Mouse (Mus musculus) liver, embryonic 12.5 days (tissue): ENCODE data around the gene Fbxl13. TPM values are rescaled to one million over a fixed set of nuclear protein-coding genes. Genes with fewer than 3 reads are reported as not detected.

Source experiments
- ATAC-seq: fragments of 200-750 bp; cut with Nextera tagmentation; 2 replicates; pipeline ENCODE4 v1.8.0; 2017; ENCODE audit warnings: moderate number of reproducible peaks, mild to moderate bottlenecking, moderate library complexity
- H3K27ac ChIP-seq: fragments of 300-500 bp; sonication (generic); 2 replicates; pipeline ENCODE4 v1.5.1; 2016; ENCODE audit warnings: mild to moderate bottlenecking
- H3K27me3 ChIP-seq: fragments of 300-500 bp; sonication (generic); replicated peaks from 2 replicates; pipeline ENCODE4 v1.6.1; 2016; ENCODE audit warnings: mild to moderate bottlenecking, moderate library complexity
- H3K36me3 ChIP-seq: fragments of 300-500 bp; sonication (generic); 2 replicates; pipeline ENCODE4 v1.6.1; 2016; ENCODE audit warnings: mild to moderate bottlenecking, moderate library complexity
- H3K4me1 ChIP-seq: fragments of 300-500 bp; sonication (generic); 2 replicates; pipeline ENCODE4 v1.6.1; 2016
- H3K4me2 ChIP-seq: fragments of 300-500 bp; sonication (generic); 2 replicates; pipeline ENCODE4 v1.6.1; 2016; ENCODE audit warnings: mild to moderate bottlenecking, moderate library complexity
- H3K4me3 ChIP-seq: fragments of 300-500 bp; sonication (generic); 2 replicates; pipeline ENCODE4 v1.5.1; 2016; ENCODE audit warnings: mild to moderate bottlenecking, moderate library complexity
- H3K9ac ChIP-seq: fragments of 300-500 bp; sonication (generic); 2 replicates; pipeline ENCODE4 v1.6.1; 2016; ENCODE audit warnings: mild to moderate bottlenecking, moderate library complexity
- H3K9me3 ChIP-seq: fragments of 300-500 bp; sonication (generic); replicated peaks from 2 replicates; pipeline ENCODE4 v1.6.1; 2016; ENCODE audit warnings: mild to moderate bottlenecking, moderate library complexity
- WGBS: fragments of 180-500 bp; shearing (Covaris S2); methylation state at CpG from one replicate; pipeline ENCODE4 v1.1.7; 2016; ENCODE audit not compliant: insufficient replicate concordance; 5-methylcytosine and 5-hydroxymethylcytosine counted together
- polyA plus RNA-seq: library from polyadenylated mRNA; unstranded; fragments of >200 nt; fragmentation: Nextera tagmentation; extraction: Ambion mirVana; gene quantifications from 2 replicates; pipeline ENCODE4 v1.2.1, GENCODE M21; 2016

The Fbxl13 gene
- polyA plus RNA-seq, 1 experiment from 2014 or later = 0.23 TPM

DNA sequence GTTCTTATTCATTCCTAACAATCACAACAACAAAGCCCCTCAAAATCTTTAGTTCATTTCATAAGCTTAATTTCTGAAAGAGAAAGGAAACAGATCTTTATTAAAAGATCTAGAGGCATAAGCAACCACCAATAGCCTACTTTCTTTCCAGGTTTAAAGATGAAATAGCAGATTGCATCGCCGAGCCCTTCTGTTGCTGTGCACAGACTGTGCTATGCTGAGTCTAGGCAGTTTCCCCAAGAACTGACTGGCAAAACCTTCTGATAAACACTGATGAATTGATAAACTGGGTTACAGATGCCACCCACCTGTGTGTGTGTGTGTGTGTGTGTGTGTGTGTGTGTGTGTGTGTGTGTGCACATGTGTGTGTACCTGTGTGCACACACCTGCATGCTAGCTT, 144.5 kb downstream of the Fbxl13 start:
- H3K4me1 ChIP-seq = no peaks in the 10 kb centered on the region
- H3K27me3 ChIP-seq = no peaks in the 10 kb centered on the region
- H3K27ac ChIP-seq = no peak overlapping the region
- no peak overlapping the region for H3K4me3 ChIP-seq
- 77% methylated on average over 2 of the region's 2 CpGs for WGBS
- H3K9me3 ChIP-seq = no peaks in the 10 kb centered on the region
- H3K36me3 ChIP-seq = no peaks in the 10 kb centered on the region
- no peak overlapping the region for H3K4me2 ChIP-seq
- ATAC-seq = no peak
- no peak overlapping the region for H3K9ac ChIP-seq

DNA sequence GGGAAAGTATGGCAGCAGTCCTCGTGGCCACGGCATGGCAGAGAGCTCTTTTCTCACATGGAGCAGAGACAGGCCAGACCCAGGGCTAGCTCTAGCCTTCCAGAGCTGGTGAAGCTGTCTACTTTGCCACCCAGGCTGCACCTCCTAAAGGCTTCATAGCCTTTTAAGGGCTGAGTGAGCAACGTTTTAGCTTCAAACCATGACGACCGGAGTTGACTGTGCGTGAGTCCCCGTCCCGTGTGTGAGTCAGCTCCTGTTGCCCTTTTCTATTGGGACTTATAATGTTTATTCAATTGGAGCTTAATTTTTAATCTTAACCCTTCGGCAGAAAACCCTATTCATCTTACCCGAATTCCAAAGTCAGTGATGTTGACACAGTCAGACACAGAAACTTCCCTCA, 145.3 kb downstream of the Fbxl13 start:
- no peak overlapping the region for H3K27ac ChIP-seq
- H3K4me1 ChIP-seq = no peaks in the 10 kb centered on the region
- no peaks in the 10 kb centered on the region for H3K36me3 ChIP-seq
- H3K9me3 ChIP-seq = no peaks in the 10 kb centered on the region
- no peak overlapping the region for H3K4me2 ChIP-seq
- no peaks in the 10 kb centered on the region for H3K27me3 ChIP-seq
- no peak for ATAC-seq
- 73% methylated on average over 10 of the region's 10 CpGs for WGBS
- H3K9ac ChIP-seq = no peak overlapping the region
- H3K4me3 ChIP-seq = no peak overlapping the region

DNA sequence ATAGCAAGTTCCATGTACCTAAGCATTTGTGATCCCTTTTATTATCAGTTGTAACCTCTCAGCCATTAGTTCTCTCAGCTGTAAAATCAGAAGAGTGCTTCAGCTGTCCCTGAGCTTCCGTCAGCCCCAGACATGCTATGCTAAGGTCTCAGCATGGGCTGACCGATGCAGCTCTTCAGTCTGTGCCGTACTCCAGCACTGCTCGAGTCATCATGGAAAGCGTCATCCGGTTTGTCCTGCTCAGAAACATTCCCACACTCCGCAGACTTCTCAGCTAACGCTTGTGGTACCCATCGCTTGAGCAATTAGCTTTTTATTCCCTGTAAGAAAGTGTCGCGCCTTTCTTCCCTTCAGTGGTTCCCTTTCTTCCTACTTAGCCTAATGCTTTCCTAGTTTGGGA, 146.5 kb downstream of the Fbxl13 start:
- H3K27ac ChIP-seq = no peak overlapping the region
- no peaks in the 10 kb centered on the region for H3K27me3 ChIP-seq
- H3K4me3 ChIP-seq = no peak overlapping the region
- H3K9ac ChIP-seq = no peak overlapping the region
- 83% methylated on average over 11 of the region's 11 CpGs for WGBS
- no peak for ATAC-seq
- no peaks in the 10 kb centered on the region for H3K4me1 ChIP-seq
- H3K9me3 ChIP-seq = no peaks in the 10 kb centered on the region
- no peaks in the 10 kb centered on the region for H3K36me3 ChIP-seq
- no peak overlapping the region for H3K4me2 ChIP-seq

DNA sequence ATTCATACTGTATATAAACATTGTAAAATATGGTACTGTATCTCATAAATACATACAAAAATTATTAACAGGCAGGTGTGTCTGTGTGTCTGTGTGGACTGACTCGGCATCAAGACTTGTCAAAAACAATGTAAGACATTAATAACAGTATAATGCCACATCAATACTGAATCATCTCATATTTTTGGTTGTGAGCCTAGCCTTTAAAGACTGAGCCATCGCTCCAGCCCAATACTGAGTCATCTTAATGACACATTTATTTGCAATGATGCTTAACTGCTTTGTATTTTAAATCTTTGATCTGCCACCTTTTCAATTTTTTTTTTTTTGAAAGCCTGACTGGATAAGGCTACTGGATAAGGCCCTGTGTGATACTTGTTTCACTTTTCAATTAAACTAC, 146.9 kb downstream of the Fbxl13 start:
- 76% methylated on average over 2 of the region's 2 CpGs for WGBS
- H3K36me3 ChIP-seq = no peaks in the 10 kb centered on the region

DNA sequence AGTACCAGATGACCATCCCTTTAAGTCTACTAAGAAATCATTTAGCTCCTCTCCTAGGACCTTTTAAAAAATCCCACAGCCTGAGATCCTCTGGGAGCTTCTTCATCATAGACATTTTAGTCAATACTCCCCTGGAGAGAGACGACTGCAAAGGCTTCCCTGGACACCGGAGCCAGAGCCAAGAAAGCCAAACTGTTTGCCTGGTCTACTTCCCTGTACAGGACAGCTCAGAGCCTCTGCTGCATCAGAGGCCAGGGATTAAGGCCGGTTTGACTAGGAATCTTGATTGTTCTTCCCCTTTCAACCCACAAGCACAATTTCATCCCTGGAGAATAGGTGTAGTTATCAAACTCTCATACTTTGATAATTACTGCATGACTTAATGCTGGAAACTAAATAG, 148.6 kb downstream of the Fbxl13 start:
- no peak overlapping the region for H3K4me2 ChIP-seq
- no peaks in the 10 kb centered on the region for H3K4me1 ChIP-seq
- no peak overlapping the region for H3K9ac ChIP-seq
- H3K9me3 ChIP-seq = no peaks in the 10 kb centered on the region
- WGBS = 59% methylated on average over 3 of the region's 3 CpGs
- no peaks in the 10 kb centered on the region for H3K27me3 ChIP-seq
- H3K27ac ChIP-seq = no peak overlapping the region
- no peak overlapping the region for H3K4me3 ChIP-seq
- ATAC-seq = no peak
- no peaks in the 10 kb centered on the region for H3K36me3 ChIP-seq

More for the DNA sequence above, 146.9 kb downstream of the Fbxl13 start:
- ATAC-seq = no peak
- Histone ChIP-seq H3K27me3 (no peaks in the 10 kb centered on the region), H3K27ac (no peak overlapping the region), H3K4me1 (no peaks in the 10 kb centered on the region), H3K4me2 (no peak overlapping the region), H3K4me3 (no peak overlapping the region), H3K9me3 (no peaks in the 10 kb centered on the region), H3K9ac (no peak overlapping the region)

DNA sequence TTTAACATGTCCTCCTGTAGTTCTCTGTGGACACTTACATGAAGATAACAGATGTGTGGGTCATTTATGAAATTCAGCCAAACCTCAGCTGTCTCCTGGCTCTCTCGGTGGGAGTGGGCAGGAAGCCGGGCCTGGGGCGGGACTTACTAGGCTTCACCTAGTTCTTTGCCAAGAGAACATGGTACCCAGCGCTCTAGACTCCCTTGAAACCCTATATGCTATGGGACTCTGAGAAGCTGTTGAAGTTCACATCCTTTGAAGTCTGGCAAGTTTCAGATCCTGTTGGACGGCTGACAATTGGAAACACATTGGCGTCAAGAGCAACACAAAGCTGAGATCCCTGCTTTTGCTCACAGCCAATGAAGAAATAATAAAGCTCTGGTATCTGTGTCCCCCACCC, 149.1 kb downstream of the Fbxl13 start:
- no peak for ATAC-seq
- no peak overlapping the region for H3K4me2 ChIP-seq
- WGBS = 71% methylated on average over 6 of the region's 6 CpGs
- H3K4me1 ChIP-seq = no peaks in the 10 kb centered on the region
- no peak overlapping the region for H3K9ac ChIP-seq
- H3K9me3 ChIP-seq = no peaks in the 10 kb centered on the region
- no peak overlapping the region for H3K27ac ChIP-seq
- no peaks in the 10 kb centered on the region for H3K27me3 ChIP-seq
- H3K36me3 ChIP-seq = no peaks in the 10 kb centered on the region
- no peak overlapping the region for H3K4me3 ChIP-seq

DNA sequence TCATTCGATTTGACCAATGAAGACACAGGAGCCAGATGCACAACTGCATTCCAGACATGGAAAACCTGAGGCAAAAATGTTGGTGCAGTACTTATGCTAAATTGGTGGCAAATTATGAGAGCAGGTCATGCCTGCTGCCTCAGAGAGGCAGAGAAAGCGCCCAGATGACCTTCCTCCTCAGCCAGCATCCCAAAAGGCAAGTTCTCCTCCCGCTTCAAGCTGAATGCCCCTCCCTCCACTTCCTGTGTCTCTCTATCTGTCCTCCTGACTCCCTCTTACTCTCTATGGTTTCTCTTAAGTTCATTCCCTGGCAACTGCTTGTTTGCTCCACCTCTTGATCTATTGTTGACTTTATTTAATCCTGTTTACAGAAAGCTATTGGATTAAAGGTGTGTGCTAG, 150.7 kb downstream of the Fbxl13 start:
- no peak overlapping the region for H3K4me3 ChIP-seq
- WGBS = 37% methylated on average over 3 of the region's 3 CpGs
- H3K36me3 ChIP-seq = no peaks in the 10 kb centered on the region

DNA sequence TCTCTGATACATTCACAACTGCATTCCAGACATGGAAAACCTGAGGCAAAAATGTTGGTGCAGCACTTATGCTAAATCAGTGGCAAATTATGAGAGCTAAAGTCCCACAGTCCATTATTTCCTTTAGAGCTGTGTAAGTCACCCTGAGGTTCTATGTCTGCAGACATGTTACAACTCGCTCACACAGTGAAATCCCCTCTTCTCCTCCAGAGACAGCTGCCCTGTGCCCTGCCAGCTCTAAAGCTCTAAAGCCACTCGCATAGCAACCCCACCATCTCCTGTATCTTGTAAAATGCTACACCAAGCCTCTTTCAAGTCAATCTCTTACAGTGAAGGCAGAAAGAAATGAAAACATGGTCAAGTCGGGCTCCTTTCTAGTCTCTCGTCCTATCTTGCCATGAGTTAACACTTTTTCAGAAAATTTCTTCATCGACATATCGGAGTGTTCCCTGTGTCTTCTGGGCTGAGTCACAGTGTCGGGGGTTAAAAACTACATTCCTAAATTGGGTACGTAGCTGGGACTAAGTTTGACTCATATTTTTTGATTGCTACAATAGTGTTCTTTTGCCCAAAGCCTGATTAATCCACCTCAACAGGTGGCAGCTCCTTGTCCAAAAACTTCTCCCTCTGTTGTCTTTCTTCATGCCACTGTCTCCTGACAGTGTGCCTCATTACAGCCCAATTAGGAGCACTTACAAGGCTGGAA, 152.0 kb downstream of the Fbxl13 start:
- Histone ChIP-seq H3K27me3 (no peaks in the 10 kb centered on the region), H3K4me1 (no peaks in the 10 kb centered on the region), H3K36me3 (no peaks in the 10 kb centered on the region), H3K4me3 (no peak overlapping the region), H3K9me3 (no peaks in the 10 kb centered on the region), H3K9ac (no peak overlapping the region), H3K27ac (no peak overlapping the region), H3K4me2 (no peak overlapping the region)
- 72% methylated on average over 8 of the region's 8 CpGs for WGBS
- no peak for ATAC-seq

More for the DNA sequence above, 150.7 kb downstream of the Fbxl13 start:
- Histone ChIP-seq H3K27me3 (no peaks in the 10 kb centered on the region), H3K4me2 (no peak overlapping the region), H3K9me3 (no peaks in the 10 kb centered on the region), H3K4me1 (no peaks in the 10 kb centered on the region), H3K27ac (no peak overlapping the region), H3K9ac (no peak overlapping the region)
- no peak for ATAC-seq

DNA sequence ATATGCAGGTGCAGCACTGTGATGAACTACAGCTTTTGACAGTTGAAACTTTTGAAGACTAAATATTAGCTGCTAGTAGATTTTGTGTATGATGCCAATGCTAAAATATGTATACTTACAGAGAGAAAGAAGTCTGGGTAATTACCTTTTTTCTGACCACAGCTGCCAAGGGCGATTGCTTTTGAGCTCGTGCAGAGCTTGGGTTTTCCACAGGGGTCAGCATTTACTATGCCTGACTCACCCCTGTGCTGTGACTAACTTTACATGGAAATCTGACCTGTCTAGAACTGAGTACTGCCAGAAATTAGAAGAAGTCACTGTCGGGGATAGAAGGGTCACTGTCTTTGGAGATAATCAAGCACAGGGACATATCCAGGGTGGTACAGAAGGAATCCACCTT, 153.2 kb downstream of the Fbxl13 start:
- no peak overlapping the region for H3K4me3 ChIP-seq
- no peaks in the 10 kb centered on the region for H3K9me3 ChIP-seq
- H3K36me3 ChIP-seq = no peaks in the 10 kb centered on the region
- H3K27me3 ChIP-seq = no peaks in the 10 kb centered on the region
- H3K27ac ChIP-seq = no peak overlapping the region
- H3K9ac ChIP-seq = no peak overlapping the region
- no peaks in the 10 kb centered on the region for H3K4me1 ChIP-seq
- no peak overlapping the region for H3K4me2 ChIP-seq
- ATAC-seq = no peak
- 62% methylated on average over 3 of the region's 3 CpGs for WGBS

DNA sequence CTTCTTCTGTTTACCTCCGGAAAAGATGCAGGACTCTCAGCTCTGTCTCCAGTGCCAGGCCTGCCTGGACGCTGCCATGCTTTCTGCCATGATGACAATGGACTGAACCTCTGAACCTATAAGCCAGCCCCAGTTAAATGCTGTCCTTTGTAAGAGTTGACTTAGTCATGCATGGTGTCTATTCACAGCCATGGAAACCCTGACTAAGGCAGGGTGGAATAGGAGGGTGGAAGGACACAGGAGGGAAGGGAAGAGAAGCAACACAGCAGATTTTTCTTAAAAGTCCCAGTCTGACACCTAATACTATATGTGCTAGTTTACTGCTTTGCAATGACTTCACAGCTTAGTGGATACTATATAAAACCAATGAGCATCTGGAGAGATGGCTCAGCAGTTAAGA, 154.0 kb downstream of the Fbxl13 start:
- Histone ChIP-seq H3K4me3 (no peak overlapping the region), H3K4me2 (no peak overlapping the region), H3K4me1 (no peaks in the 10 kb centered on the region), H3K9me3 (no peaks in the 10 kb centered on the region), H3K27me3 (no peaks in the 10 kb centered on the region), H3K36me3 (no peaks in the 10 kb centered on the region), H3K9ac (no peak overlapping the region), H3K27ac (no peak overlapping the region)
- 74% methylated on average over 2 of the region's 2 CpGs for WGBS
- ATAC-seq = no peak

DNA sequence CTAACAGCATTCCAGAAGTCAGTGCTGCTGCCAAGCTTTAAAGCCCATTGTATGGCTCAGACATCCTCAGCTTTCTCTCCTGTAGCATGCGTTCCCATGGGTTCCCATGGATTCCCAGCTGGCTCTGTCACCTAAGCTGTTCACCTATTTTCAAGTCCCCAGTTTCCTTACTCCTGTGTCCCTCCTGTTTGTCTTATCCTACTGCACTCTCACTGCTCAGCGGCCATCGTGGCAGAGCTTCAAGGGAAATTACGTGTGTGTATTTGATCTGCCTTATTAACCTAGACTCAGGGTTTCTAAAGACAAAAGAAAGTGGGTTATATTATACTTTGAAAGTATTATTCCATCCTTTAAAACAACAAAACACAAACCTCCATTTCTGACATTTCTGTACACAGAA, 156.3 kb downstream of the Fbxl13 start:
- no peak overlapping the region for H3K27ac ChIP-seq
- ATAC-seq = no peak
- no peaks in the 10 kb centered on the region for H3K27me3 ChIP-seq
- H3K4me2 ChIP-seq = no peak overlapping the region
- H3K36me3 ChIP-seq = no peaks in the 10 kb centered on the region
- H3K9ac ChIP-seq = no peak overlapping the region
- no peaks in the 10 kb centered on the region for H3K4me1 ChIP-seq
- H3K9me3 ChIP-seq = no peaks in the 10 kb centered on the region
- no peak overlapping the region for H3K4me3 ChIP-seq
- 79% methylated on average over 4 of the region's 4 CpGs for WGBS

DNA sequence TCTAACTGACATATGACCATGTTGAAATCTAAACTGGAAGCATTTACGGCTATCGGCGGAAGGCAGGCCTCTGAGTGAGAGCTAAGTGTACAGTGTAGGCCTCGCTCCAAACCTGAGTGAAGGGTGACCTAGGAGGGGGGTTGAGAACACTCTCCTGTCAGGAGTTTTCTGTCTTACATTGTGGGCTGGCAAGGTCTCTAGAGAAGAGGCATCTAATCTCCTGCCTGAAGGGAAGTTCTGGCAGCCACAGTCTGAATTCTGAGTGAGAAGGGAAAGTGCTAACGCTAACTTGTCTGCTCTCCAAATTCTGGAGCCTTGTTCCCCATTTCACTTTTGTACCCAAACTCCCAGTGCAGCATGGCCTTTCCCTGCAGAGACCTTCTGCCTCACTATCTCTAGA, 156.9 kb downstream of the Fbxl13 start:
- ATAC-seq = no peak
- Histone ChIP-seq H3K9me3 (no peaks in the 10 kb centered on the region), H3K4me3 (no peak overlapping the region), H3K4me1 (no peaks in the 10 kb centered on the region), H3K4me2 (no peak overlapping the region), H3K36me3 (no peaks in the 10 kb centered on the region), H3K9ac (no peak overlapping the region), H3K27ac (no peak overlapping the region), H3K27me3 (no peaks in the 10 kb centered on the region)
- 85% methylated on average over 5 of the region's 5 CpGs for WGBS

DNA sequence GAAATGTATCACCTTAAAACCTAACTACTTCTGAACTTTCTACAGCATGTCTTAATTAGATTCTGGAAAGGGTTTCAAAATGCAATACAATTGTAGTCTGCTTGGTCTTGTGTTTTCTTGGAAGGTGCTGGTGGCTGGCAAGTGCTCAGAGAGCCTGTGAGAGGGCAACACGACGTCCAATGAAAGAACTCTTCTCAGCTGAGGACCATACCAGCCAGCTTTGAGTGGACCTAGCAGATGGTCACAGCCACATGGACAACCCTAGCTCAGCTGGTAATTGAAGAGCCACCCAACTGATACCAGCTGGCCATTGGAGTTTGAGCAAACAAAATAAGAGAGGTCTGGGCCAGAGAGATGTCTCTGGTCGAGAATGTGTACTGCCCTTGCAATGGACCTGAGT, 157.7 kb downstream of the Fbxl13 start:
- no peak overlapping the region for H3K9ac ChIP-seq
- H3K36me3 ChIP-seq = no peaks in the 10 kb centered on the region
- no peaks in the 10 kb centered on the region for H3K27me3 ChIP-seq
- H3K27ac ChIP-seq = no peak overlapping the region
- ATAC-seq = no peak
- WGBS = 76% methylated on average over 3 of the region's 3 CpGs
- no peaks in the 10 kb centered on the region for H3K4me1 ChIP-seq
- no peak overlapping the region for H3K4me3 ChIP-seq
- no peak overlapping the region for H3K4me2 ChIP-seq
- no peaks in the 10 kb centered on the region for H3K9me3 ChIP-seq
